Mouse (Mus musculus) stomach, embryonic 16.5 days (tissue): ENCODE data around the gene Rnf222. TPM values are rescaled to one million over a fixed set of nuclear protein-coding genes. Genes with fewer than 3 reads are reported as not detected.
A peak's percentile ranks its signal among the peaks of the same experiment; 100 is the strongest.

ENCODE experiments used
- ATAC-seq: fragments of 200-750 bp; cut with Nextera tagmentation; 2 replicates; pipeline ENCODE4 v1.8.0; 2017; ENCODE audit warnings: moderate number of reproducible peaks, moderate TSS enrichment; ENCODE audit not compliant: insufficient read depth, low FRiP score
- H3K27ac ChIP-seq: fragments of 300-500 bp; sonication (generic); 2 replicates; pipeline ENCODE4 v1.5.1; 2014; ENCODE audit warnings: low read length
- H3K27me3 ChIP-seq: fragments of 300-500 bp; sonication (generic); 2 replicates; pipeline ENCODE4 v1.6.1; 2014; ENCODE audit warnings: low read length, control low read depth, mixed read lengths; ENCODE audit not compliant: control insufficient read depth, insufficient read depth
- H3K36me3 ChIP-seq: fragments of 300-500 bp; sonication (generic); 2 replicates; pipeline ENCODE4 v1.6.1; 2014; ENCODE audit warnings: low read length; ENCODE audit not compliant: control insufficient read depth, insufficient read depth
- H3K4me1 ChIP-seq: fragments of 300-500 bp; sonication (generic); 2 replicates; pipeline ENCODE4 v1.6.1; 2014; ENCODE audit warnings: low read length, control low read depth, mixed read lengths; ENCODE audit not compliant: control insufficient read depth, insufficient read depth
- H3K4me2 ChIP-seq: fragments of 300-500 bp; sonication (generic); 2 replicates; pipeline ENCODE4 v1.6.1; 2014; ENCODE audit warnings: low read depth, low read length, mixed read lengths
- H3K4me3 ChIP-seq: fragments of 300-500 bp; sonication (generic); replicated peaks from 2 replicates; pipeline ENCODE4 v1.5.1; 2014; ENCODE audit warnings: mild to moderate bottlenecking, low read length
- H3K9ac ChIP-seq: fragments of 300-500 bp; sonication (generic); 2 replicates; pipeline ENCODE4 v1.6.1; 2014; ENCODE audit warnings: low read length
- H3K9me3 ChIP-seq: fragments of 300-500 bp; sonication (generic); replicated peaks from 2 replicates; pipeline ENCODE4 v1.6.1; 2016; ENCODE audit warnings: low read length, control low read depth; ENCODE audit not compliant: control insufficient read depth
- WGBS: fragments of 180-500 bp; shearing (Covaris S2); extraction: QIAGEN DNeasy Blood & Tissue Kit; methylation state at CpG from one replicate; pipeline ENCODE4 v1.1.7; 2014; 5-methylcytosine and 5-hydroxymethylcytosine counted together
- polyA plus RNA-seq: library from polyadenylated mRNA; unstranded; fragments of >200 nt; fragmentation: Nextera tagmentation; extraction: Ambion mirVana; gene quantifications from 2 replicates; pipeline ENCODE4 v1.2.1, GENCODE M21; 2015

The Rnf222 gene
- polyA plus RNA-seq, 1 experiment from 2014 or later = 1.7 TPM

DNA sequence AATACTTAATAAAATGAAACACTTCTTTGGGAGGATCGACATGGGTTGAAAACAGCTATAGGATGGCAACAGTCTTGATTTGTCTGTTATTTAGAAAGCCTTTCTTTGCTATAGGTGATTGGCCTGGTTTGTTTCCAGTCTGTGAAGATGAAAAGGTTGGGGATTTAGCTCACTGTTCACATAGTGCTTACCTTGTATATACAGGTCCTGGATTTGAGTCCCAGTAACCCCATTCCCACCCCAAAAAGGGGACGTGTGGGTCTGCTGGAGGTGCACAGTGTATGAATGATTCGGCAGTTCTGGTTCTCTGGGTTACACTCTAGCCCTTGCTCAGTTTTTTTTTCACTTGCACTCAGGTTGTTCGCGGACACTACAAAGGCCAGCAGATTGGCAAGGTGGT is 14.5 kb downstream of the Rnf222 start:
- Histone ChIP-seq H3K9ac (peak overlapping the region; percentile 99), H3K4me2 (peak overlapping the region; percentile 65), H3K4me3 (peak overlapping the region; percentile 99), H3K36me3 (peaks cover 21% of the 10 kb centered on the region), H3K4me1 (peaks cover 4% of the 10 kb centered on the region), H3K27ac (no peak overlapping the region), H3K9me3 (no peaks in the 10 kb centered on the region), H3K27me3 (no peaks in the 10 kb centered on the region)
- ATAC-seq = no peak
- 78% methylated on average over 5 of the region's 5 CpGs for WGBS

DNA sequence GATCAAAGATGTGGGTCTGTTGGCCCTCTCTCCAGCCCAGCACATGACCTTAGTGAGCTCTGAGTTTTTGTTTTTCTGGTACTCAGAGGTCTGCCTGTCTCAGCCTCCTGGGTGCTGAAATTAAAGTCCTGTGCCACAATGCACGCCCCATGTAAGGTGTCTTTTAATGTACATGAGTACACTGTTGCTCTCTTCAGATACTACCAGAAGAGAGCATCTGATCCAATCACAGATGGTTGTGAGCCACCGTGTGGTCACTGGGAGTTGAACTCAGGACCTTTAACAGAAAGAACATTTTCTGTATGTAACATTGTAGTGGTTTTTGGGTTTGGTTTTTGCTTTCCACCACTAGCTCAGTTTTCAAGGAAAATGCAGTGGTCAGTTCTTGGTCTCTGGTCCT is 15.4 kb downstream of the Rnf222 start:
- ATAC-seq = no peak
- H3K4me1 ChIP-seq = peaks cover 4% of the 10 kb centered on the region
- no peaks in the 10 kb centered on the region for H3K27me3 ChIP-seq
- H3K27ac ChIP-seq = no peak overlapping the region
- WGBS = 89% methylated on average over 2 of the region's 2 CpGs
- H3K4me3 ChIP-seq = no peak overlapping the region
- no peak overlapping the region for H3K9ac ChIP-seq
- no peak overlapping the region for H3K4me2 ChIP-seq
- H3K36me3 ChIP-seq = peaks cover 21% of the 10 kb centered on the region
- no peaks in the 10 kb centered on the region for H3K9me3 ChIP-seq

DNA sequence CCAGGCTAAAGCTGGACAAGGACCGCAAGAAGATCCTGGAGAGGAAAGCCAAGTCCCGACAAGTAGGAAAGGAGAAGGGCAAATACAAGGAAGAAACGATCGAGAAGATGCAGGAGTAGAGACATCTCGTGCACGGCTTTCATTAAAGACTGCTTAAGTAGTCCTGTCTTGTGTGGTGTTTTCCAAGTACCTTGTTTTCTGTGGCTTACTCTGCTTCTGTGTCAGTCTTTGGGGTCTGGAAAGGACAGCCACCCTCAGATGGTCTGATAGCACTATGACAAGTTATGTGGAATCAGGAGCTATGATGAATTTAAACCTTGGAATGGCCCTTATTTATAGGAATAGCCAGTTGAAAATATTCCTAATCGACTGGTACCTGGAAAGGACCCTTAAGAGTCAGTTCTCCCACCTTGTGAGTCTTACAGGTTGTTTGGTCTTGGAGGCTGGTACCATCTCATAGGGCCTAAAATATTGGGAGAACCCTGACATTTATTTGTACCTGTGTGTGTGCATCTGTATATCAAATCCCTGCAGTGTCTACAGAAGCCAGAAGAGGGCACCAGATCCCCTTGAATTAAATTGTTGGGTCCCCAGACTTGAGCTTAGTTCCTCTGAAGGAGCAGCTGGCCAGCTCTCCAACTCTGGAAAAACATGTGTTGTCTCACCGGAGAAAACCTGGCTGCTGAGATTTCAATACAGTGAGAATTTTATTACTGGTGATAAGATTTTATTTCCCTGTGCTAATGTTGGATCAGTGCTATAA is 16.2 kb downstream of the Rnf222 start:
- H3K36me3 ChIP-seq = peaks cover 21% of the 10 kb centered on the region

DNA sequence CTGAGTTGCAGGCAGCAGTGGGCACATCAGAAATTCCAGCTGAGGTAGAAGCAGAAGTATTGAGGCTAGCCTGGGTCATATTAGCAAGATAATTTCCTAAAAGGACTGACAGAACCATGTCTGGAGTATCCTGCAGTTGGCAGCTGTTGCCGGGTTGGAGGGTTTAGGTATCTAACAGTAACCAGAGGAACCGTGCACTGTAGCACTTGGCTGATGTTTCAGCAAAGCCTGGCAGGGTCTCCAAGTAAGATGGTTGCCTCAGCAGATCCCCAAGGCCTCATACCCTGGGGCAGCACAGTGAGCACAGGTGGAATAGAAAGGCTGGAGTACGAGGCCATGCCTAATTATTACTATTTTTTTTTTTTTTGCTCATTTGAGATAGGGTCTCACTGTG is 16.8 kb downstream of the Rnf222 start:
- Histone ChIP-seq H3K4me1 (peaks cover 4% of the 10 kb centered on the region), H3K27ac (no peak overlapping the region), H3K4me2 (no peak overlapping the region), H3K9me3 (no peaks in the 10 kb centered on the region), H3K4me3 (no peak overlapping the region), H3K36me3 (peaks cover 21% of the 10 kb centered on the region), H3K27me3 (no peaks in the 10 kb centered on the region), H3K9ac (no peak overlapping the region)
- 91% methylated on average over 3 of the region's 3 CpGs for WGBS
- no peak for ATAC-seq

More for the DNA sequence above, 16.2 kb downstream of the Rnf222 start:
- no peak overlapping the region for H3K9ac ChIP-seq
- H3K27ac ChIP-seq = no peak overlapping the region
- H3K4me1 ChIP-seq = peaks cover 4% of the 10 kb centered on the region
- H3K27me3 ChIP-seq = no peaks in the 10 kb centered on the region
- H3K4me3 ChIP-seq = no peak overlapping the region
- WGBS = 82% methylated on average over 8 of the region's 8 CpGs
- H3K9me3 ChIP-seq = no peaks in the 10 kb centered on the region
- no peak for ATAC-seq
- H3K4me2 ChIP-seq = no peak overlapping the region

DNA sequence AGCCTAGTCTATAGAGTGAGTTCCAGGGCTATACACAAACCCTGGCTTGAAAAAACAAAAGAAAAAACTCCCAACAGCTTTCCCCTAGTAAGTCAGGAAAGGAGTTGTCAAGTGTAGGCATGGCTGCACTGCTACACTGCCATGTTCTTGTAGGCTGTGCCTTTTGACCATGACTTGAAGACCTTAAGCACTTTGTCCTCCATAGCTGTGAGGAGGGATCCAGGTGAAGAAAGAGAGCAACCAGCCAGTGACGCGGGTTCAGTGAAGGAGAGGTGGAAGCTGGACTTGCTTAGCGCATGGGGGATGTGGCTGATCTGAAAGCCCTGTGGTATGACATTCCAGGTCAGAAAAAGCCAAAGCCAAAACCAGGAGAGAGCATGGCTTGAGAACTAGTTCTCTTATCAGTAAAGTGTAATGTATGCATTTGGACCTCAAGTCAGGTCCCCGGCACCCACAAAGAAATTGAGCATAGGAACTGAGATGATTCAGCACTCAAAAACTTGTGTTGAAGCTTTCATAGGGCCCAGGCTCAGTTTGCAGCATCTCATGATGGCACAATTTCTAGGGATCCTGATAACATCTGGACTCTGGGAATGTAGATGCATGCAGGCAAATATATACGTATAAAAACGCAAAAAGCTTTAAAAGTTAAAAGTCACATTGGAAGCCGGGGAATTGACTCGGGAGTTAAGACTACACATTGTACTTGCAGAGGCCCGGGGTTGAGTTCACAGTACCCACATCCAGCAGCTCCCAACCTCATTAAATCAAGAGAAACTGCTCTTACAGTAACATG is 17.5 kb downstream of the Rnf222 start:
- Histone ChIP-seq H3K9me3 (no peaks in the 10 kb centered on the region), H3K27ac (peak overlapping the region; percentile 1), H3K36me3 (peaks cover 21% of the 10 kb centered on the region), H3K4me2 (no peak overlapping the region), H3K27me3 (no peaks in the 10 kb centered on the region), H3K4me3 (no peak overlapping the region), H3K4me1 (peaks cover 2% of the 10 kb centered on the region), H3K9ac (no peak overlapping the region)
- ATAC-seq = no peak
- 87% methylated on average over 9 of the region's 9 CpGs for WGBS

DNA sequence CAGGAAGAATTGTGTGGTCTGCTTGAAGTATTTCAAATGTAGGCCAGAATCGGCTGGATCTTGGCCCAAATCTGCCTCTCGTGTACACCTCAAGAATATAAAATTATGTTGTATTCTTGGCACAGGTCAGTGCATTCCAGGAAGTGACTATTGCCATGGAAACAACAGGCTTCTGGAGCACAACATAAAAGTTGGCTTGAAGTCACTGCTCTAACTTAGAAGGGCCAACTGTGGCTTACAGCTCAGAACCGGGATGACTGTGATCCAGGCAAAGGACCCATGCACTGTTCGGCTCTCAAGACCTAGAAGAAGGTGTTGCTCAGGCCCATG is 18.1 kb downstream of the Rnf222 start:
- Histone ChIP-seq H3K9me3 (no peaks in the 10 kb centered on the region), H3K4me2 (no peak overlapping the region), H3K27me3 (no peaks in the 10 kb centered on the region), H3K4me3 (no peak overlapping the region), H3K36me3 (peaks cover 21% of the 10 kb centered on the region), H3K4me1 (no peaks in the 10 kb centered on the region; the same call in 1 of the 2 replicates), H3K9ac (no peak overlapping the region), H3K27ac (peak overlapping the region; percentile 12)
- WGBS = 55% methylated on average over 4 of the region's 4 CpGs
- 0 out of 2 replicates have a peak, but pooled peaks have one; percentile 33 for ATAC-seq

DNA sequence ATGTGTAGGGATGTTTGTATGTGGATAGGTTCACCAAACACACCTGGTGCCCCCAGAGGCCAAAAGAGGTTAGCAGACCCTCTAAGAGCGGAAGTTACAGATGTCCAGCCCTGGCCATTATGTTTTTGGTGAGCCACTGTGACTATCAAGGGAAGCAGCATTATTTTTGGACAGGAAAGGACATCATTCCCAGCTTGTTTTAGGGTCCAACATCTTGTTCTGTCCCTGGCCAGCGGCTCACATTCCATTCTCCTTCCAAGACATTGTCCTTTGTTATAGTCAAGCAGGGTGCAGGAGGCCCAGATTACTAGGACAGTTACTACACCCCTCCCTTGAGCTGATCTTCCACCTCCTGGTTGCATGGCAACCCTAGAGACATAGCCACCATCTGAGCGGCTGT is 18.9 kb downstream of the Rnf222 start:
- Histone ChIP-seq H3K9me3 (no peaks in the 10 kb centered on the region), H3K27ac (no peak overlapping the region), H3K4me1 (peaks cover 3% of the 10 kb centered on the region; the same call in 1 of the 2 replicates), H3K4me2 (no peak overlapping the region), H3K36me3 (peaks cover 21% of the 10 kb centered on the region), H3K9ac (no peak overlapping the region), H3K4me3 (no peak overlapping the region), H3K27me3 (no peaks in the 10 kb centered on the region)
- no peak for ATAC-seq
- 71% methylated on average over 3 of the region's 3 CpGs for WGBS

DNA sequence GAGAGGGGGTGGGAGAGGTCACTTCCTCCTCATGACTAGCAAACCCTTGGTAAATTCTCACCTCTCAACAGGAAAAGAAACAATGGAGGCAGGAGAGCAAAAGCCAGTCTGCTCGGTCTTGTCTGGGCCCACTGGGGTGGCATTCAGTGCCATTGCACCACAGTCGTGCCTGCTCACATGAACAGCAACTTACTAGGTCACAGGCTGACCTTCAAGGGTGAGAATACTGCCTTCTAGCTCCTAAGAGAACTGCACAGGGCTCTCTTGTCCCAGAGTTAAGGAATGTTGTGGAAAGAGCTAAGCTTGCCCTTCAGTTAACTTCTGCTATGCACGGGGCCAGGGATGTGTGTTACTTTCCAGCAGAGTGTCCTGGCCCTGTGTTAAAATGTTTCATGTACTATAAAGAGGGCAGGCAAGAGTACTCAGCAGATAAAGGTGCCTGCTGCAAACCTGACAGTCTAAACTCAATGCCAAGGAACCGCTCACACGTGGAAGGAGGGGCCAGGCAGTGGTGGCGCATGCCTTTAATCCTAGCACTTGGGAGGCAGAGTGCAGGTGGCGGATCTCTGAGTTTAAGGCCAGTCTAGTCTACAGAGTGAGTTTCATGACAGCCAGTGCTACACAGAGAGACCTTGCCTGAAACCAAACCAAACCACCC is 20.6 kb downstream of the Rnf222 start:
- H3K9ac ChIP-seq = no peak overlapping the region
- no peaks in the 10 kb centered on the region for H3K27me3 ChIP-seq
- no peak for ATAC-seq
- H3K27ac ChIP-seq = no peak overlapping the region
- WGBS = 44% methylated on average over 7 of the region's 7 CpGs
- no peak overlapping the region for H3K4me3 ChIP-seq
- H3K4me2 ChIP-seq = no peak overlapping the region
- peaks cover 12% of the 10 kb centered on the region; the same call in 1 of the 2 replicates for H3K36me3 ChIP-seq
- 0 out of 2 replicates have a peak, but pooled peaks cover 3% of the 10 kb centered on the region for H3K4me1 ChIP-seq
- no peaks in the 10 kb centered on the region for H3K9me3 ChIP-seq
